Mouse (Mus musculus) spleen, embryonic (tissue): Measurements from ENCODE around the gene Tmprss3.

Experiments
- CTCF ChIA-PET: fragments of 350-600 bp; sonication (Branson Sonifier 250); formaldehyde crosslinking; loops from one replicate; lab custom pipeline; 2022; lab: Charles Lee

Gene Tmprss3

GRCm38 (mm10) chr17:31198877-31199276 lies at the start of gene Tmprss3:
TSS of gene Tmprss3 (minus strand) at chr17:31198977.
- CTCF ChIA-PET = no interaction called here

GRCm38 (mm10) chr17:31247144-31247543 lies 48.4 kb upstream of the Tmprss3 start:
- CTCF ChIA-PET = no interaction called here

- CTCF ChIA-PET = interaction anchor here (0.7 kb wide), 1 partner anchor 25 kb away, joined by 3 read pairs; no protein-coding TSS in a partner anchor
Measured at GRCm38 (mm10) chr17:31245321-31245720, 46.5 kb upstream of the Tmprss3 start.

GRCm38 (mm10) chr17:31242764-31243163 lies 44.0 kb upstream of the Tmprss3 start:
- CTCF ChIA-PET = interaction anchor here (0.6 to 0.7 kb wide), 2 partner anchors 126 to 1065 kb away, joined by 3 to 13 read pairs; no protein-coding TSS in a partner anchor

- CTCF ChIA-PET = interaction anchor here (0.6 to 1.0 kb wide), 2 partner anchors 38 to 122 kb away, joined by 3 to 5 read pairs; no protein-coding TSS in a partner anchor
Measured at GRCm38 (mm10) chr17:31241156-31241555, 42.4 kb upstream of the Tmprss3 start.

- CTCF ChIA-PET = no interaction called here
Measured at GRCm38 (mm10) chr17:31238234-31239020, 39.6 kb upstream of the Tmprss3 start.

GRCm38 (mm10) chr17:31235915-31236314 lies 37.1 kb upstream of the Tmprss3 start:
- CTCF ChIA-PET = no interaction called here

- CTCF ChIA-PET = no interaction called here
Measured at GRCm38 (mm10) chr17:31232251-31233010, 33.7 kb upstream of the Tmprss3 start.

GRCm38 (mm10) chr17:31231780-31232179 lies 33.0 kb upstream of the Tmprss3 start:
- CTCF ChIA-PET = no interaction called here

- CTCF ChIA-PET = no interaction called here
Measured at GRCm38 (mm10) chr17:31226931-31227330, 28.2 kb upstream of the Tmprss3 start.

- CTCF ChIA-PET = interaction anchor here (0.8 kb wide), 1 partner anchor 8 kb away, joined by 3 read pairs; no protein-coding TSS in a partner anchor
Measured at GRCm38 (mm10) chr17:31226368-31226767, 27.6 kb upstream of the Tmprss3 start.

- CTCF ChIA-PET = interaction anchor here (0.6 kb wide), 1 partner anchor 21 kb away, joined by 9 read pairs; no protein-coding TSS in a partner anchor
Measured at GRCm38 (mm10) chr17:31224591-31224990, 25.8 kb upstream of the Tmprss3 start.

GRCm38 (mm10) chr17:31223835-31224234 lies 25.1 kb upstream of the Tmprss3 start:
- CTCF ChIA-PET = interaction anchor here (0.6 kb wide), 1 partner anchor 107 kb away, joined by 3 read pairs; no protein-coding TSS in a partner anchor

- CTCF ChIA-PET = no interaction called here
Measured at GRCm38 (mm10) chr17:31222810-31223310, 24.1 kb upstream of the Tmprss3 start.

- CTCF ChIA-PET = interaction anchor here (0.6 kb wide), 1 partner anchor 45 kb away, joined by 5 read pairs; no protein-coding TSS in a partner anchor
Measured at GRCm38 (mm10) chr17:31216068-31216955, 17.5 kb upstream of the Tmprss3 start.

GRCm38 (mm10) chr17:31211881-31212280 lies 13.1 kb upstream of the Tmprss3 start:
- CTCF ChIA-PET = interaction anchor here (0.6 kb wide), 1 partner anchor 531 kb away, joined by 3 read pairs; no protein-coding TSS in a partner anchor

- CTCF ChIA-PET = interaction anchor here (0.5 to 0.7 kb wide), 2 partner anchors 20 to 37 kb away, joined by 3 to 8 read pairs; no protein-coding TSS in a partner anchor
Measured at GRCm38 (mm10) chr17:31210299-31210698, 11.5 kb upstream of the Tmprss3 start.

GRCm38 (mm10) chr17:31209376-31209930 lies 10.7 kb upstream of the Tmprss3 start:
- CTCF ChIA-PET = no interaction called here

GRCm38 (mm10) chr17:31208654-31209053 lies 9.9 kb upstream of the Tmprss3 start:
- CTCF ChIA-PET = no interaction called here

- CTCF ChIA-PET = no interaction called here
Measured at GRCm38 (mm10) chr17:31207771-31208334, 9.1 kb upstream of the Tmprss3 start, which contains the start of gene Ubash3a. TSS of gene Ubash3a (plus strand) at chr17:31207873.
